Mouse (Mus musculus) left cerebral cortex, adult 18-20 months (tissue): ENCODE measurements around the gene Rgs16. TPM values are rescaled to one million over a fixed set of nuclear protein-coding genes. Genes with fewer than 3 reads are reported as not detected.

Experiments
- DNase-seq, 2 experiments: peaks; one replicate each; pipeline ENCODE4 v3.0.0; 2021 to 2022; ENCODE audit warnings: low spot score in 2 of 2, mixed read lengths in 1 of 2
- long read RNA-seq, 2 experiments: library from polyadenylated mRNA; stranded (forward); transcript quantifications; one replicate each; pipeline ENCODE4 v2.0.0; 2021
- total RNA-seq, 2 experiments: library from RNA; stranded (reverse); gene quantifications; 2 replicates each; pipeline ENCODE4 v1.2.3; 2021

The Rgs16 gene
- total RNA-seq: 10 to 100 TPM; 10.3 to 12.6 TPM
- long read RNA-seq, experiment 1, partial matches to known transcripts: 0 of 3 reads
- long read RNA-seq, experiment 1, other reads (novel, unspliced or antisense): 1 of 3 reads
- long read RNA-seq, experiment 2, partial matches to known transcripts: 2 of 4 reads
- long read RNA-seq, experiment 2, other reads (novel, unspliced or antisense): 0 of 4 reads

GRCm38 (mm10) chr1:153740145-153740544, at the start of gene Rgs16:
TSS of gene Rgs16 (plus strand) at chr1:153740349.
- peak; percentile 58 to 68 for DNase-seq

- DNase-seq: no peak
Observed at GRCm38 (mm10) chr1:153692526-153692925, 47.6 kb upstream of the Rgs16 start.

GRCm38 (mm10) chr1:153694372-153695120, 45.6 kb upstream of the Rgs16 start:
- DNase-seq: no peak

- no peak for DNase-seq
Observed at GRCm38 (mm10) chr1:153695398-153695797, 44.8 kb upstream of the Rgs16 start.

- DNase-seq: no peak
Observed at GRCm38 (mm10) chr1:153696093-153696492, 44.1 kb upstream of the Rgs16 start.

- DNase-seq: no peak
Observed at GRCm38 (mm10) chr1:153696541-153696940, 43.6 kb upstream of the Rgs16 start.

GRCm38 (mm10) chr1:153697581-153698251, 42.4 kb upstream of the Rgs16 start:
- DNase-seq: no peak

- no peak for DNase-seq
Observed at GRCm38 (mm10) chr1:153698311-153699084, 41.7 kb upstream of the Rgs16 start.

GRCm38 (mm10) chr1:153700448-153701063, 39.6 kb upstream of the Rgs16 start:
- no peak for DNase-seq

GRCm38 (mm10) chr1:153701461-153701860, 38.7 kb upstream of the Rgs16 start:
- DNase-seq: no peak

- DNase-seq: no peak
Observed at GRCm38 (mm10) chr1:153702166-153702852, 37.8 kb upstream of the Rgs16 start.

GRCm38 (mm10) chr1:153702853-153703410, 37.2 kb upstream of the Rgs16 start:
- no peak for DNase-seq

- peak in 1 of 2 experiments; percentile 32 for DNase-seq
Observed at GRCm38 (mm10) chr1:153703445-153703991, 36.6 kb upstream of the Rgs16 start.

- DNase-seq: no peak
Observed at GRCm38 (mm10) chr1:153704174-153704573, 36.0 kb upstream of the Rgs16 start.

- no peak for DNase-seq
Observed at GRCm38 (mm10) chr1:153704996-153705395, 35.2 kb upstream of the Rgs16 start.

GRCm38 (mm10) chr1:153708626-153709025, 31.5 kb upstream of the Rgs16 start:
- no peak for DNase-seq

- DNase-seq: no peak
Observed at GRCm38 (mm10) chr1:153709451-153709850, 30.7 kb upstream of the Rgs16 start.

- no peak for DNase-seq
Observed at GRCm38 (mm10) chr1:153711544-153712262, 28.4 kb upstream of the Rgs16 start.

- DNase-seq: no peak
Observed at GRCm38 (mm10) chr1:153712633-153713032, 27.5 kb upstream of the Rgs16 start.
